Mouse (Mus musculus): ENCODE results near the gene Maml1. TPM values are rescaled to one million over a fixed set of nuclear protein-coding genes. Genes with fewer than 3 reads are reported as not detected.

The Maml1 gene
- polyA plus RNA-seq, 1 experiment from 2014 or later: 5.6 TPM

DNA sequence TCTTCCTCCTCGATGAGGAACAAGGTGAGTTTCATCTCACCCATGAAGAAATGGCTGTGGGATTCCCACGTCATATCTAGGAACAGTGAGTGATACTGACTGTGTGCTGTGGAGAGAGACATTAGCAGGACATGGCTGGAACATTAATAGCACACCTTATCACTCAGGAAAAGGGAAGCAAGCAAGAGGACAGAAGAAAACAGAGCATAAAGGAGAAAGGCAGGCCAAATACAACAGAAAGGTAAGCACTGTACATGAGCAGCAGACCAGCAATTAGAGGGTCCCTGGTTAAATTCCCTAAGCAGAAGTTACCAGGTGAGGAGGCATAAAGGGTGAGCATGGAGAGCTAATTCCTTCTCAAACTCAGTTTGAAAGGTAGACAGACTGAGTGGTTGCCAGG lies 17.0 kb downstream of the Maml1 start:
- WGBS: 47% methylated on average over 2 of the region's 2 CpGs
- Histone ChIP-seq H3K4me1 (replicated peaks; ENCODE audit: control insufficient read depth, insufficient read depth, low read length) (peaks cover 9% of the 10 kb centered on the region), H3K4me3 (ENCODE audit: low read depth, low read length) (no peak overlapping the region), H3K9me3 (ENCODE audit: control insufficient read depth, low read length) (no peaks in the 10 kb centered on the region), H3K9ac (ENCODE audit: low read depth, low read length) (0 out of 2 replicates have a peak overlapping the region, but pooled peaks have one; percentile 28), H3K27ac (ENCODE audit: low read depth, low read length) (no peak overlapping the region; the same call in 1 of the 2 replicates), H3K27me3 (replicated peaks; ENCODE audit: control insufficient read depth, insufficient read depth, low read length) (no peaks in the 10 kb centered on the region), H3K4me2 (no peak overlapping the region), H3K36me3 (ENCODE audit: control insufficient read depth, insufficient read depth, low read length) (0 out of 2 replicates have a peak, but pooled peaks cover 4% of the 10 kb centered on the region)
- ATAC-seq (replicated peaks; ENCODE audit: low FRiP score) (no peak), DNase-seq (ENCODE audit: low spot score) (no peak)

DNA sequence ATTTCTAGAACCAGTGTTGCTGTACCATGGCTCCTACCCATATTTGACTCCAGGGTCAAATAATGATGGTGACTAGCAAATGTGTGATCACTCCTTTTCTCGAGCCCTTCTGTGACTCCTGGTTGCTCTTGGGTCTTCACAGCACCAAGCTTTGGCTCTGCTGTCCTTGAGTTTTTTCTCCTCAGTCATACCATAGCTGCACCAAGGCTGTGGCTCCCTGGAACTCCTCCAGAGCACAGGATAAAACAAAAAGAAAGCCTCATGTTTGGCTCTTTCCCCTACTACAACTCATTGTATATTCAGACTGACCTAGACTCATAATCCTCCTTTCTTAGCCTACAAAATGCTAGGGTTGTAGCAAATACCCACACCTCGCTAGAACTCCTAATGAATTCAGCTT lies 19.3 kb downstream of the Maml1 start:
- DNase-seq (ENCODE audit: low spot score): no peak
- 0 out of 2 replicates have a peak, but pooled peaks cover 4% of the 10 kb centered on the region for H3K36me3 ChIP-seq (ENCODE audit: control insufficient read depth, insufficient read depth, low read length)
- no peaks in the 10 kb centered on the region for H3K27me3 ChIP-seq (replicated peaks; ENCODE audit: control insufficient read depth, insufficient read depth, low read length)
- H3K27ac ChIP-seq (ENCODE audit: low read depth, low read length): no peak overlapping the region
- no peaks in the 10 kb centered on the region for H3K9me3 ChIP-seq (ENCODE audit: control insufficient read depth, low read length)
- peaks cover 9% of the 10 kb centered on the region for H3K4me1 ChIP-seq (replicated peaks; ENCODE audit: control insufficient read depth, insufficient read depth, low read length)
- no peak overlapping the region for H3K4me3 ChIP-seq (ENCODE audit: low read depth, low read length)
- H3K9ac ChIP-seq (ENCODE audit: low read depth, low read length): no peak overlapping the region
- no peak for ATAC-seq (replicated peaks; ENCODE audit: low FRiP score)
- 89% methylated on average over 2 of the region's 2 CpGs for WGBS
- H3K4me2 ChIP-seq: no peak overlapping the region

- no peak overlapping the region for H3K4me2 ChIP-seq
- H3K9me3 ChIP-seq (ENCODE audit: control insufficient read depth, low read length): no peaks in the 10 kb centered on the region
- DNase-seq (ENCODE audit: low spot score) (no peak), ATAC-seq (replicated peaks; ENCODE audit: low FRiP score) (no peak)
- no peak overlapping the region for H3K4me3 ChIP-seq (ENCODE audit: low read depth, low read length)
- H3K4me1 ChIP-seq (replicated peaks; ENCODE audit: control insufficient read depth, insufficient read depth, low read length): no peaks in the 10 kb centered on the region
- no peaks in the 10 kb centered on the region for H3K27me3 ChIP-seq (replicated peaks; ENCODE audit: control insufficient read depth, insufficient read depth, low read length)
- 94% methylated on average over 1 of the region's 1 CpGs for WGBS
- H3K9ac ChIP-seq (ENCODE audit: low read depth, low read length): no peak overlapping the region
- H3K27ac ChIP-seq (ENCODE audit: low read depth, low read length): no peak overlapping the region
- peaks cover 8% of the 10 kb centered on the region for H3K36me3 ChIP-seq (ENCODE audit: control insufficient read depth, insufficient read depth, low read length)
These were observed 22.2 kb downstream of the Maml1 start for GRCm38 (mm10) chr11:50269885-50270284.

- Histone ChIP-seq H3K9me3 (ENCODE audit: control insufficient read depth, low read length) (no peaks in the 10 kb centered on the region), H3K27me3 (replicated peaks; ENCODE audit: control insufficient read depth, insufficient read depth, low read length) (no peaks in the 10 kb centered on the region), H3K36me3 (ENCODE audit: control insufficient read depth, insufficient read depth, low read length) (peaks cover 8% of the 10 kb centered on the region), H3K4me1 (replicated peaks; ENCODE audit: control insufficient read depth, insufficient read depth, low read length) (no peaks in the 10 kb centered on the region), H3K4me3 (ENCODE audit: low read depth, low read length) (no peak overlapping the region), H3K9ac (ENCODE audit: low read depth, low read length) (no peak overlapping the region), H3K27ac (ENCODE audit: low read depth, low read length) (no peak overlapping the region), H3K4me2 (no peak overlapping the region)
- 77% methylated on average over 2 of the region's 2 CpGs for WGBS
- DNase-seq (ENCODE audit: low spot score) (no peak), ATAC-seq (replicated peaks; ENCODE audit: low FRiP score) (no peak)
These were observed 22.9 kb downstream of the Maml1 start for GRCm38 (mm10) chr11:50269163-50269562.

DNA sequence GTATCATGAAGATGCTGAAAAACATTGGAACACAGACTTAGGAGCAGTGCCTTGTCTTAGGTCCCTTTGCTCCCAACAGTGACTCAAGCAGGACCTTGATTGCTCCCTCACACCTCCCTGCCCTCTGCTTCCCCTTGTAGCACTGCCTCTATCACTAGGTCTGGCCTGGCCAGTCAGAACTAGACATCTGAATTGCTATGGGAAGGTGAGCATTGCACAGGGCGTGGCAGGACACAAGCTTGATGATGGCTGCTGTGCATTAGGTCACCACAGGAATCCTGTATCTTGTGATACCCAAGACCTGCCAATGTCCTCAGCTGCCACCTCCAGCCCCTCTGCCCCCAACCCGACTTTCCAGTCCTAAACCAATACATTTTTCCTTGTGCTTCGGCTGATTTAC lies 25.1 kb downstream of the Maml1 start:
- H3K4me1 ChIP-seq (replicated peaks; ENCODE audit: control insufficient read depth, insufficient read depth, low read length): no peaks in the 10 kb centered on the region
- ATAC-seq (replicated peaks; ENCODE audit: low FRiP score): no peak
- no peak overlapping the region for H3K27ac ChIP-seq (ENCODE audit: low read depth, low read length)
- no peak for DNase-seq (ENCODE audit: low spot score)
- 90% methylated on average over 3 of the region's 3 CpGs for WGBS
- no peak overlapping the region for H3K4me3 ChIP-seq (ENCODE audit: low read depth, low read length)
- H3K36me3 ChIP-seq (ENCODE audit: control insufficient read depth, insufficient read depth, low read length): peaks cover 17% of the 10 kb centered on the region
- no peaks in the 10 kb centered on the region for H3K9me3 ChIP-seq (ENCODE audit: control insufficient read depth, low read length)
- no peak overlapping the region for H3K9ac ChIP-seq (ENCODE audit: low read depth, low read length)
- no peaks in the 10 kb centered on the region for H3K27me3 ChIP-seq (replicated peaks; ENCODE audit: control insufficient read depth, insufficient read depth, low read length)
- H3K4me2 ChIP-seq: no peak overlapping the region

DNA sequence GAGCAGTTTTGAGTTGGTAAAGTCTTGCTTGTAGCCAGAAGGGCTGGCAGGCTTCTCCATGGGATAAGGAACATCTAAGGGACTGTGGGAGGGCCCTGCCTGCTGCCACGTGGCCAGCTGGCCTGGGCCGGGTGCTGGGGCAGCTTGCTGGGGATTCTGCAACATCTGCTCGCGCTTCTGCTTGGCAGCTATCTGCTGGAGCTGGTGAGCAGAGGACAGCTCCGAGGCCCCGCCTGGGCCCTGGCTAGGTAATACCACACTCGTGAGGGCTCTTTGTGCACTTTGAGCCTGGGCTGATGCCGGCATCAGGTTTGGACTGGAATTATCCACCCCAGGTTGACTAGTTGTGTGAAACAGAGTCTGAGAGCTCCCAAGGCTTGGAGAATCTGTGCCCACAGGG lies 26.2 kb downstream of the Maml1 start:
- WGBS: 78% methylated on average over 8 of the region's 8 CpGs
- no peaks in the 10 kb centered on the region for H3K4me1 ChIP-seq (replicated peaks; ENCODE audit: control insufficient read depth, insufficient read depth, low read length)
- H3K27ac ChIP-seq (ENCODE audit: low read depth, low read length): no peak overlapping the region
- peaks cover 25% of the 10 kb centered on the region for H3K36me3 ChIP-seq (ENCODE audit: control insufficient read depth, insufficient read depth, low read length)
- no peak overlapping the region for H3K4me2 ChIP-seq
- ATAC-seq (replicated peaks; ENCODE audit: low FRiP score): no peak
- no peak overlapping the region for H3K9ac ChIP-seq (ENCODE audit: low read depth, low read length)
- no peak overlapping the region for H3K4me3 ChIP-seq (ENCODE audit: low read depth, low read length)
- DNase-seq (ENCODE audit: low spot score): no peak
- H3K9me3 ChIP-seq (ENCODE audit: control insufficient read depth, low read length): no peaks in the 10 kb centered on the region
- H3K27me3 ChIP-seq (replicated peaks; ENCODE audit: control insufficient read depth, insufficient read depth, low read length): no peaks in the 10 kb centered on the region

GRCm38 (mm10) chr11:50263198-50263597 lies 28.9 kb downstream of the Maml1 start:
- Histone ChIP-seq H3K9me3 (ENCODE audit: control insufficient read depth, low read length) (no peaks in the 10 kb centered on the region), H3K27me3 (replicated peaks; ENCODE audit: control insufficient read depth, insufficient read depth, low read length) (no peaks in the 10 kb centered on the region), H3K4me2 (no peak overlapping the region), H3K27ac (ENCODE audit: low read depth, low read length) (no peak overlapping the region), H3K36me3 (ENCODE audit: control insufficient read depth, insufficient read depth, low read length) (peaks cover 32% of the 10 kb centered on the region), H3K9ac (ENCODE audit: low read depth, low read length) (no peak overlapping the region), H3K4me3 (ENCODE audit: low read depth, low read length) (no peak overlapping the region), H3K4me1 (replicated peaks; ENCODE audit: control insufficient read depth, insufficient read depth, low read length) (no peaks in the 10 kb centered on the region)
- WGBS: 82% methylated on average over 3 of the region's 3 CpGs
- DNase-seq (ENCODE audit: low spot score): no peak
- no peak for ATAC-seq (replicated peaks; ENCODE audit: low FRiP score)

DNA sequence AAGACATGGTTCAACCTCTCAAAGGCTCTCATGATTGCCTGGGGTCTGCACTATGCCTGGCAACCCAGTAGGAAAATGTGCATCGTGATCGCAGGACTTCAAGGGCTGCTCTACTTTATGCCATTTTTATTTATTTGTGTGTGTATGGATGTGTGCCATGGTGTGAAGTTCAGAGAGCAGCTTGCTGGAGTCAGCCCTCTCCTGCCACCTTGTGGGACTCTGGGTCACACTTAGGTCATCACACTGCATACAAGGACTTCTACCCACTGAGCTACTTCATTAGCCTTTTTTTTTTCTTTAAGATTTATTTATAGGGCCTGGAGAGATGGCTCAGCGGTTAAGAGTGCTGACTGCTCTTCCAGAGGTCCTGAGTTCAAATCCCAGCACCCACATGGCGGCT lies 30.1 kb downstream of the Maml1 start:
- no peak overlapping the region for H3K9ac ChIP-seq (ENCODE audit: low read depth, low read length)
- H3K4me2 ChIP-seq: no peak overlapping the region
- peaks cover 37% of the 10 kb centered on the region for H3K36me3 ChIP-seq (ENCODE audit: control insufficient read depth, insufficient read depth, low read length)
- DNase-seq (ENCODE audit: low spot score) (no peak), ATAC-seq (replicated peaks; ENCODE audit: low FRiP score) (no peak)
- H3K4me3 ChIP-seq (ENCODE audit: low read depth, low read length): no peak overlapping the region
- H3K27ac ChIP-seq (ENCODE audit: low read depth, low read length): no peak overlapping the region
- no peaks in the 10 kb centered on the region for H3K9me3 ChIP-seq (ENCODE audit: control insufficient read depth, low read length)
- no peaks in the 10 kb centered on the region for H3K27me3 ChIP-seq (replicated peaks; ENCODE audit: control insufficient read depth, insufficient read depth, low read length)
- H3K4me1 ChIP-seq (replicated peaks; ENCODE audit: control insufficient read depth, insufficient read depth, low read length): no peaks in the 10 kb centered on the region
- WGBS: 85% methylated on average over 4 of the region's 4 CpGs

- Histone ChIP-seq H3K4me3 (ENCODE audit: low read depth, low read length) (no peak overlapping the region), H3K4me2 (no peak overlapping the region), H3K27me3 (replicated peaks; ENCODE audit: control insufficient read depth, insufficient read depth, low read length) (no peaks in the 10 kb centered on the region), H3K4me1 (replicated peaks; ENCODE audit: control insufficient read depth, insufficient read depth, low read length) (no peaks in the 10 kb centered on the region), H3K9me3 (ENCODE audit: control insufficient read depth, low read length) (no peaks in the 10 kb centered on the region), H3K27ac (ENCODE audit: low read depth, low read length) (no peak overlapping the region), H3K36me3 (ENCODE audit: control insufficient read depth, insufficient read depth, low read length) (peaks cover 34% of the 10 kb centered on the region), H3K9ac (ENCODE audit: low read depth, low read length) (no peak overlapping the region)
- 84% methylated on average over 7 of the region's 7 CpGs for WGBS
- DNase-seq (ENCODE audit: low spot score): no peak
- no peak for ATAC-seq (replicated peaks; ENCODE audit: low FRiP score)
These were observed 33.8 kb downstream of the Maml1 start for GRCm38 (mm10) chr11:50258310-50258709.
